Mouse (Mus musculus): ENCODE measurements around the gene Cers6. TPM values are rescaled to one million over a fixed set of nuclear protein-coding genes. Genes with fewer than 3 reads are reported as not detected.

Gene Cers6
- polyA plus RNA-seq, 1 experiment from 2014 or later, result 36.7 TPM

GRCm38 (mm10) chr2:69061910-69062689 lies 200.9 kb downstream of the Cers6 start:
- no peak overlapping the region for H3K27ac ChIP-seq
- H3K27me3 ChIP-seq, result no peaks in the 10 kb centered on the region
- no peak overlapping the region for H3K4me2 ChIP-seq
- 91% methylated on average over 5 of the region's 5 CpGs for WGBS
- no peak overlapping the region for H3K4me3 ChIP-seq
- no peaks in the 10 kb centered on the region for H3K4me1 ChIP-seq
- H3K9ac ChIP-seq, result no peak overlapping the region
- no peak for ATAC-seq
- no peaks in the 10 kb centered on the region for H3K36me3 ChIP-seq (ENCODE audit: poor library complexity, severe bottlenecking)
- no peaks in the 10 kb centered on the region for H3K9me3 ChIP-seq (replicated peaks)

- H3K4me1 ChIP-seq, result no peaks in the 10 kb centered on the region
- no peak overlapping the region for H3K9ac ChIP-seq
- WGBS, result 91% methylated on average over 6 of the region's 6 CpGs
- no peaks in the 10 kb centered on the region for H3K36me3 ChIP-seq (ENCODE audit: poor library complexity, severe bottlenecking)
- H3K27ac ChIP-seq, result no peak overlapping the region
- no peak overlapping the region for H3K4me3 ChIP-seq
- no peak for ATAC-seq
- H3K27me3 ChIP-seq, result no peaks in the 10 kb centered on the region
- H3K4me2 ChIP-seq, result no peak overlapping the region
- no peaks in the 10 kb centered on the region for H3K9me3 ChIP-seq (replicated peaks)
Measured at GRCm38 (mm10) chr2:69064759-69065158, 203.5 kb downstream of the Cers6 start.

GRCm38 (mm10) chr2:69071440-69072235 lies 210.4 kb downstream of the Cers6 start:
- ATAC-seq, result no peak
- WGBS, result 68% methylated on average over 7 of the region's 7 CpGs
- H3K27ac ChIP-seq, result no peak overlapping the region

GRCm38 (mm10) chr2:69077189-69077588 lies 215.9 kb downstream of the Cers6 start:
- no peak overlapping the region for H3K4me2 ChIP-seq
- H3K4me1 ChIP-seq, result no peaks in the 10 kb centered on the region
- no peaks in the 10 kb centered on the region for H3K36me3 ChIP-seq (ENCODE audit: poor library complexity, severe bottlenecking)
- no peak overlapping the region for H3K4me3 ChIP-seq
- no peak overlapping the region for H3K9ac ChIP-seq
- H3K27me3 ChIP-seq, result no peaks in the 10 kb centered on the region
- H3K27ac ChIP-seq, result no peak overlapping the region
- H3K9me3 ChIP-seq (replicated peaks), result no peaks in the 10 kb centered on the region
- 85% methylated on average over 3 of the region's 3 CpGs for WGBS
- no peak for ATAC-seq

More at GRCm38 (mm10) chr2:69071440-69072235, 210.4 kb downstream of the Cers6 start:
- no peak overlapping the region for H3K4me2 ChIP-seq
- 0 out of 2 replicates have a peak, but pooled peaks cover 3% of the 10 kb centered on the region for H3K36me3 ChIP-seq (ENCODE audit: poor library complexity, severe bottlenecking)
- no peak overlapping the region for H3K9ac ChIP-seq
- no peaks in the 10 kb centered on the region for H3K9me3 ChIP-seq (replicated peaks)
- no peak overlapping the region for H3K4me3 ChIP-seq
- H3K4me1 ChIP-seq, result no peaks in the 10 kb centered on the region
- no peaks in the 10 kb centered on the region for H3K27me3 ChIP-seq

- H3K4me1 ChIP-seq, result 0 out of 2 replicates have a peak, but pooled peaks cover 6% of the 10 kb centered on the region
- ATAC-seq, result no peak
- H3K4me2 ChIP-seq, result no peak overlapping the region
- H3K9ac ChIP-seq, result no peak overlapping the region
- H3K4me3 ChIP-seq, result no peak overlapping the region
- H3K27me3 ChIP-seq, result no peaks in the 10 kb centered on the region
- no peaks in the 10 kb centered on the region for H3K9me3 ChIP-seq (replicated peaks)
- H3K27ac ChIP-seq, result no peak overlapping the region
- no peaks in the 10 kb centered on the region for H3K36me3 ChIP-seq (ENCODE audit: poor library complexity, severe bottlenecking)
- WGBS, result 95% methylated on average over 1 of the region's 1 CpGs
Measured at GRCm38 (mm10) chr2:69080760-69081159, 219.5 kb downstream of the Cers6 start.

GRCm38 (mm10) chr2:69082499-69083197 lies 221.4 kb downstream of the Cers6 start:
- 62% methylated on average over 8 of the region's 8 CpGs for WGBS
- Histone ChIP-seq H3K9me3 (replicated peaks) (no peaks in the 10 kb centered on the region), H3K27me3 (no peaks in the 10 kb centered on the region), H3K9ac (no peak overlapping the region), H3K36me3 (ENCODE audit: poor library complexity, severe bottlenecking) (no peaks in the 10 kb centered on the region), H3K4me2 (no peak overlapping the region), H3K4me1 (peaks cover 21% of the 10 kb centered on the region), H3K4me3 (no peak overlapping the region), H3K27ac (no peak overlapping the region)
- no peak for ATAC-seq

GRCm38 (mm10) chr2:69083198-69083509 lies 221.9 kb downstream of the Cers6 start:
- Histone ChIP-seq H3K27ac (no peak overlapping the region), H3K9ac (no peak overlapping the region), H3K4me1 (peaks cover 26% of the 10 kb centered on the region), H3K4me2 (no peak overlapping the region), H3K27me3 (no peaks in the 10 kb centered on the region), H3K9me3 (replicated peaks) (no peaks in the 10 kb centered on the region), H3K36me3 (ENCODE audit: poor library complexity, severe bottlenecking) (no peaks in the 10 kb centered on the region), H3K4me3 (no peak overlapping the region)
- no peak for ATAC-seq
- 89% methylated on average over 3 of the region's 3 CpGs for WGBS

GRCm38 (mm10) chr2:69084416-69084815 lies 223.2 kb downstream of the Cers6 start:
- WGBS, result 85% methylated on average over 6 of the region's 6 CpGs
- Histone ChIP-seq H3K27me3 (no peaks in the 10 kb centered on the region), H3K4me1 (peaks cover 27% of the 10 kb centered on the region), H3K9me3 (replicated peaks) (no peaks in the 10 kb centered on the region), H3K27ac (no peak overlapping the region), H3K4me2 (no peak overlapping the region), H3K9ac (no peak overlapping the region), H3K36me3 (ENCODE audit: poor library complexity, severe bottlenecking) (no peaks in the 10 kb centered on the region), H3K4me3 (no peak overlapping the region)
- ATAC-seq, result no peak

- H3K4me1 ChIP-seq, result peaks cover 27% of the 10 kb centered on the region
- H3K4me3 ChIP-seq, result no peak overlapping the region
- peak; percentile 73 for ATAC-seq
- H3K4me2 ChIP-seq, result no peak overlapping the region
- H3K36me3 ChIP-seq (ENCODE audit: poor library complexity, severe bottlenecking), result no peaks in the 10 kb centered on the region
- H3K27ac ChIP-seq, result peak overlapping the region; percentile 20; the same call in 1 of the 2 replicates
- 0 out of 2 replicates have a peak overlapping the region, but pooled peaks have one; percentile 9 for H3K9ac ChIP-seq
- H3K27me3 ChIP-seq, result no peaks in the 10 kb centered on the region
- WGBS, result 21% methylated on average over 8 of the region's 8 CpGs
- H3K9me3 ChIP-seq (replicated peaks), result no peaks in the 10 kb centered on the region
Measured at GRCm38 (mm10) chr2:69086505-69087260, 225.4 kb downstream of the Cers6 start.

GRCm38 (mm10) chr2:69095836-69096235 lies 234.6 kb downstream of the Cers6 start:
- no peak overlapping the region for H3K4me2 ChIP-seq
- H3K36me3 ChIP-seq (ENCODE audit: poor library complexity, severe bottlenecking), result no peaks in the 10 kb centered on the region
- no peaks in the 10 kb centered on the region for H3K27me3 ChIP-seq
- no peaks in the 10 kb centered on the region for H3K4me1 ChIP-seq
- H3K9ac ChIP-seq, result no peak overlapping the region
- no peak overlapping the region for H3K4me3 ChIP-seq
- no peak for ATAC-seq
- H3K9me3 ChIP-seq (replicated peaks), result no peaks in the 10 kb centered on the region
- no peak overlapping the region for H3K27ac ChIP-seq

GRCm38 (mm10) chr2:69096821-69097220 lies 235.6 kb downstream of the Cers6 start:
- no peak overlapping the region for H3K27ac ChIP-seq
- H3K27me3 ChIP-seq, result no peaks in the 10 kb centered on the region
- H3K9ac ChIP-seq, result no peak overlapping the region
- no peak overlapping the region for H3K4me3 ChIP-seq
- ATAC-seq, result no peak
- H3K4me2 ChIP-seq, result no peak overlapping the region
- H3K36me3 ChIP-seq (ENCODE audit: poor library complexity, severe bottlenecking), result no peaks in the 10 kb centered on the region
- 72% methylated on average over 4 of the region's 4 CpGs for WGBS
- H3K9me3 ChIP-seq (replicated peaks), result no peaks in the 10 kb centered on the region
- H3K4me1 ChIP-seq, result no peaks in the 10 kb centered on the region
